In the genomic region with DNA sequence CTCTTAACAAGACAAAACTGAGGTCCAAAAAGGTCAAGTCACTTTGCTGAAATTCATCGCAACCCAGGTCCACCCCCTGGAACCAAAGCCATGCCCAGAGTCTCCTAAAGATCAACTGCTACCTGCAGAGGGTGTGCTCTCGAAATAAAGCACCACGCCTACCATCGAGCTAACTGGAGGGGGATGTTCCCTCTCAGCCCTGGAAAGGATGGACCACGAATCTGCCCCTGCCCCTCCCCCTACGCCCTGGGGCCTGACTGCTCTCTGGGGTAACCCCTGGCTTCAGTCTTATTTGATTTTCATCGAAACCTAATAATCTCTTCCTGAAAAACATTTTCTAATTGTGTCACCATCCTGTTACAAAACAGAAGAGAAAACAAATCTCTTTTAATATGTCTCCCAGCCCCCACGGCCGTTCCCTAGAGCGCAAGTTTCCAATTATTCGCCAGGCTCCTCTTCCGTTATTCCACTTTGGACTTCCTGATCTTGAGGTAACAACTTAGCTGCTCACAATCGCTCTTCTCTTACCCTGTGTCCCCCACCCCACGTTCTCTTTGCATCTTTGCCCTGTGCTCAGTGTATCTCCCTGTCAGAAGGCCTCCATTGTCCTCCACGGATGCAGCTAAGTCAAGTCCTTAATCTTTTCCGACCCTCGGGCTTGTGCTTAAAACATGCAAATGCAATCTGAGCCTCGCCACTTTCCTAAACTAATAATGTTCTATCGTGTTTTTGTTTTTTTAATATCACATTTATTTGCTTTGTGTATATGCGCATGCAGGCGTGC, we compare ENCODE assay signal across 14 mouse cellular contexts.
A peak's percentile ranks its signal among the peaks of the same experiment; 100 is the strongest.
DNase-seq lines count a peak whose midpoint lies in the region; ATAC-seq lines count a peak whose summit lies in the region.
"Had no signal": no experiment of that assay in that cellular context is flagged by ENCODE, and none has a peak within 500 bp of the region (broad histone marks: within the 10 kb centered on the region; RNA-seq: fewer than 3 reads in every experiment).

No protein-coding gene starts in this region.

- ATAC-seq in forebrain, embryonic 14.5 days: no peak
- ATAC-seq in midbrain, embryonic 11.5 days (ENCODE audit: low FRiP score): peak; percentile 73
- ATAC-seq: lung, postnatal 0 days had no signal

- no peak overlapping the region for H3K4me3 ChIP-seq in forebrain, embryonic 14.5 days (ENCODE audit: low read depth, low read length)
- H3K4me3 ChIP-seq in midbrain, embryonic 11.5 days (ENCODE audit: low read depth, low read length): no peak overlapping the region

- H3K9me3 ChIP-seq in forebrain, embryonic 14.5 days (replicated peaks; ENCODE audit: control insufficient read depth, low read length): no peaks in the 10 kb centered on the region
- H3K9me3 ChIP-seq in midbrain, embryonic 11.5 days (ENCODE audit: control insufficient read depth, low read length): no peaks in the 10 kb centered on the region

- no peaks in the 10 kb centered on the region for H3K27me3 ChIP-seq in forebrain, embryonic 14.5 days (replicated peaks; ENCODE audit: control insufficient read depth, insufficient read depth, low read length)
- H3K27me3 ChIP-seq in midbrain, embryonic 11.5 days (ENCODE audit: control insufficient read depth, insufficient read depth, low read length): no peaks in the 10 kb centered on the region

- 28% methylated on average over 21 of the region's 21 CpGs for WGBS in forebrain, embryonic 14.5 days
- WGBS in midbrain, embryonic 11.5 days: 25% methylated on average over 21 of the region's 21 CpGs

- H3K9ac ChIP-seq in forebrain, embryonic 14.5 days (ENCODE audit: low read length): no peak overlapping the region
- 0 out of 2 replicates have a peak overlapping the region, but pooled peaks have one; percentile 12 for H3K9ac ChIP-seq in midbrain, embryonic 11.5 days (ENCODE audit: low read length)

- peak; percentile 57 for DNase-seq in ES-CJ7 (ENCODE audit: low read depth, low spot score)
- peak; percentile 24 for DNase-seq in embryo, embryonic 10.5 days (ENCODE audit: low spot score)
- DNase-seq in forebrain, embryonic 14.5 days (ENCODE audit: low spot score): peak; percentile 25
- DNase-seq in midbrain, embryonic 11.5 days (ENCODE audit: low spot score, missing footprints): peak; percentile 91
- DNase-seq in urinary bladder, adult 18-20 months (ENCODE audit: low spot score in 2 of 2): no peak
- no peak for DNase-seq in lung, postnatal 10 days
- DNase-seq in right cerebral cortex, postnatal 25 days: no peak
- DNase-seq: adrenal gland, adult 2 months; heart, postnatal 36 days; kidney, adult 18-20 months; kidney, postnatal 4 days; thymus, postnatal 36 days had no signal

- H3K27ac ChIP-seq in forebrain, embryonic 14.5 days (ENCODE audit: low read depth, low read length): no peak overlapping the region
- H3K27ac ChIP-seq in midbrain, embryonic 11.5 days (ENCODE audit: low read depth, low read length): no peak overlapping the region

- peaks cover 14% of the 10 kb centered on the region; the same call in 1 of the 2 replicates for H3K4me1 ChIP-seq in forebrain, embryonic 14.5 days (ENCODE audit: control insufficient read depth, insufficient read depth, low read length)
- peaks cover 21% of the 10 kb centered on the region for H3K4me1 ChIP-seq in midbrain, embryonic 11.5 days (ENCODE audit: control insufficient read depth, insufficient read depth, low read length)

- no peaks in the 10 kb centered on the region for H3K36me3 ChIP-seq in forebrain, embryonic 14.5 days (ENCODE audit: control insufficient read depth, insufficient read depth, low read length)
- H3K36me3 ChIP-seq in midbrain, embryonic 11.5 days (ENCODE audit: control insufficient read depth, insufficient read depth, low read length): no peaks in the 10 kb centered on the region

- H3K4me2 ChIP-seq in forebrain, embryonic 14.5 days (ENCODE audit: low read length): no peak overlapping the region
- H3K4me2 ChIP-seq in midbrain, embryonic 11.5 days: peak overlapping the region; percentile 1
- H3K4me2 ChIP-seq: liver, embryonic 11.5 days had no signal

Comparison
In these comparisons a context has a peak if more than half of its experiments do, and no peak if none do; other contexts are left out.
1. DNase-seq: peak in ES-CJ7 (single experiment), embryo, embryonic 10.5 days (single experiment), forebrain, embryonic 14.5 days (single experiment) and midbrain, embryonic 11.5 days (single experiment); none in urinary bladder, adult 18-20 months (0 of 2), lung, postnatal 10 days (single experiment) and right cerebral cortex, postnatal 25 days (single experiment).